Mouse (Mus musculus) adrenal gland, postnatal 4 days (tissue): ENCODE results near the gene Pth. TPM values are rescaled to one million over a fixed set of nuclear protein-coding genes. Genes with fewer than 3 reads are reported as not detected.

Source experiments
- DNase-seq, 2 experiments: peaks; one replicate each; pipeline ENCODE4 v3.0.0; 2021 to 2022; ENCODE audit warnings: low spot score in 2 of 2, mixed read lengths in 2 of 2
- long read RNA-seq, 2 experiments: library from polyadenylated mRNA; stranded (forward); transcript quantifications; one replicate each; pipeline ENCODE4 v2.0.0; 2021
- total RNA-seq, 2 experiments: library from RNA; stranded (reverse); gene quantifications; 2 replicates each; pipeline ENCODE4 v1.2.3; 2021

The Pth gene
- total RNA-seq: not detected
- long read RNA-seq, experiment 1: 0 reads
- long read RNA-seq, experiment 2: 0 reads

GRCm38 (mm10) chr7:113388470-113388869 is at the start of gene Pth:
Pth (minus strand) TSS chr7:113388570.
- DNase-seq: no peak

GRCm38 (mm10) chr7:113436312-113436711 is 47.9 kb upstream of the Pth start:
- no peak for DNase-seq

GRCm38 (mm10) chr7:113434286-113434685 is 45.9 kb upstream of the Pth start:
- peak in 1 of 2 experiments; percentile 9 for DNase-seq

GRCm38 (mm10) chr7:113433451-113433850 is 45.1 kb upstream of the Pth start:
- DNase-seq: no peak

- no peak for DNase-seq
Measured at GRCm38 (mm10) chr7:113432891-113433290, 44.5 kb upstream of the Pth start.

- no peak for DNase-seq
Measured at GRCm38 (mm10) chr7:113420771-113421170, 32.4 kb upstream of the Pth start.

GRCm38 (mm10) chr7:113419070-113419782 is 30.9 kb upstream of the Pth start:
- peak in 1 of 2 experiments; percentile 50 for DNase-seq

GRCm38 (mm10) chr7:113416536-113416935 is 28.2 kb upstream of the Pth start:
- no peak for DNase-seq

GRCm38 (mm10) chr7:113415256-113415655 is 26.9 kb upstream of the Pth start:
- no peak for DNase-seq

- DNase-seq: no peak
Measured at GRCm38 (mm10) chr7:113408712-113409111, 20.3 kb upstream of the Pth start.

GRCm38 (mm10) chr7:113398083-113398482 is 9.7 kb upstream of the Pth start:
- no peak for DNase-seq

- no peak for DNase-seq
Measured at GRCm38 (mm10) chr7:113396661-113397060, 8.3 kb upstream of the Pth start.

- no peak for DNase-seq
Measured at GRCm38 (mm10) chr7:113391619-113392018, 3.2 kb upstream of the Pth start.

GRCm38 (mm10) chr7:113377875-113378658 is 10.3 kb downstream of the Pth start:
- DNase-seq: peak; percentile 27 to 62

- no peak for DNase-seq
Measured at GRCm38 (mm10) chr7:113372682-113373081, 15.7 kb downstream of the Pth start.

- peak; percentile 47 to 59 for DNase-seq
Measured at GRCm38 (mm10) chr7:113369620-113370340, 18.6 kb downstream of the Pth start.

- peak; percentile 90 to 91 for DNase-seq
Measured at GRCm38 (mm10) chr7:113368746-113369619, 19.4 kb downstream of the Pth start, which contains the start of gene Btbd10. Btbd10 (minus strand) TSS chr7:113369392.

GRCm38 (mm10) chr7:113367440-113367839 is 20.9 kb downstream of the Pth start:
- DNase-seq: no peak

- no peak for DNase-seq
Measured at GRCm38 (mm10) chr7:113349089-113349488, 39.3 kb downstream of the Pth start.

GRCm38 (mm10) chr7:113347694-113348093 is 40.7 kb downstream of the Pth start:
- DNase-seq: no peak

GRCm38 (mm10) chr7:113347271-113347670 is 41.1 kb downstream of the Pth start:
- DNase-seq: no peak
